Mouse (Mus musculus) left cerebral cortex, adult 2 months (tissue): ENCODE data around the gene Prm3. TPM values are rescaled to one million over a fixed set of nuclear protein-coding genes. Genes with fewer than 3 reads are reported as not detected.

ENCODE experiments used
- DNase-seq, 2 experiments: peaks; one replicate each; pipeline ENCODE4 v3.0.0; 2021 to 2022; ENCODE audit warnings: low spot score in 2 of 2, mixed read lengths in 1 of 2; ENCODE audit errors: extremely low spot score in 1 of 2
- H3K27ac ChIP-seq: fragments of 200-600 bp; 2 replicates; pipeline ENCODE4 v1.8.1; 2022
- H3K4me3 ChIP-seq: fragments of 200-600 bp; 2 replicates; pipeline ENCODE4 v1.8.1; 2022
- CTCF ChIP-seq: fragments of 200-600 bp; IDR thresholded peaks from 2 replicates; pipeline ENCODE4 v1.8.1; 2022; ENCODE audit warnings: antibody characterized with exemption, mild to moderate bottlenecking, moderate library complexity
- intact Hi-C: fragments of 180-260 bp; cut with DNase I; formaldehyde crosslinking; loops from one replicate; pipeline ENCODE4 v1.15.1; 2025
- total RNA-seq, 2 experiments: library from RNA; stranded (reverse); gene quantifications; 2 replicates each; pipeline ENCODE4 v1.2.3; 2021

Gene Prm3
- total RNA-seq, 2 experiments from 2014 or later: not detected

GRCm38 (mm10) chr16:10763540-10764264, 27.0 kb downstream of the Prm3 start:
- no peak for DNase-seq
- Histone ChIP-seq H3K4me3 (no peak overlapping the region), H3K27ac (no peak overlapping the region)
- intact Hi-C loops: no loop called here
- no peak for TF ChIP-seq CTCF

- intact Hi-C loops: no loop called here
- no peak for DNase-seq
- no peak overlapping the region for H3K4me3 ChIP-seq
- no peak for TF ChIP-seq CTCF
- H3K27ac ChIP-seq: no peak overlapping the region
These were observed 28.0 kb downstream of the Prm3 start for GRCm38 (mm10) chr16:10762569-10763180.

- DNase-seq: no peak
- no peak for TF ChIP-seq CTCF
- no peak overlapping the region for H3K4me3 ChIP-seq
- intact Hi-C loops: no loop called here
- H3K27ac ChIP-seq: no peak overlapping the region
These were observed 29.5 kb downstream of the Prm3 start for GRCm38 (mm10) chr16:10761182-10761581.

- Histone ChIP-seq H3K4me3 (no peak overlapping the region), H3K27ac (no peak overlapping the region)
- no peak for DNase-seq
- intact Hi-C loops: no loop called here
- TF ChIP-seq CTCF: no peak
These were observed 34.5 kb downstream of the Prm3 start for GRCm38 (mm10) chr16:10756168-10756567.

GRCm38 (mm10) chr16:10754521-10755296, 36.0 kb downstream of the Prm3 start:
- no peak for TF ChIP-seq CTCF
- no peak for DNase-seq
- intact Hi-C loops: no loop called here
- Histone ChIP-seq H3K4me3 (no peak overlapping the region), H3K27ac (no peak overlapping the region)

GRCm38 (mm10) chr16:10749824-10750223, 40.9 kb downstream of the Prm3 start:
- Histone ChIP-seq H3K27ac (no peak overlapping the region), H3K4me3 (no peak overlapping the region)
- intact Hi-C loops: loop anchor here (10.0 kb wide), 1 partner anchor 615 kb away; no protein-coding TSS in a partner anchor
- DNase-seq: peak; percentile 31 to 44
- TF ChIP-seq CTCF: no peak

- intact Hi-C loops: loop anchor here (10.0 kb wide), 1 partner anchor 614 kb away; no protein-coding TSS in a partner anchor
- Histone ChIP-seq H3K4me3 (no peak overlapping the region), H3K27ac (no peak overlapping the region)
- no peak for TF ChIP-seq CTCF
- no peak for DNase-seq
These were observed 41.5 kb downstream of the Prm3 start for GRCm38 (mm10) chr16:10749226-10749625.

- intact Hi-C loops: loop anchor here (10.0 kb wide), 1 partner anchor 606 kb away; no protein-coding TSS in a partner anchor
- Histone ChIP-seq H3K27ac (no peak overlapping the region), H3K4me3 (no peak overlapping the region)
- DNase-seq: no peak
- TF ChIP-seq CTCF: no peak
These were observed 49.6 kb downstream of the Prm3 start for GRCm38 (mm10) chr16:10741082-10741481.

Other genes starting within 250 kb of the Prm3 start
- 10 to 100 TPM; 68.7 to 72.3 TPM for gene Dexi, start 247.9 kb downstream of the Prm3 start, total RNA-seq
- gene Clec16a, start 245.6 kb downstream of the Prm3 start, total RNA-seq: 100 to 1,000 TPM; 105 to 106 TPM
- 1 to 10 TPM in 1 of 2 experiments, under 1 TPM in 1; 0.82 to 1.2 TPM for gene Socs1, start 5.4 kb downstream of the Prm3 start, total RNA-seq
- not detected for gene Tnp2, start 2.3 kb downstream of the Prm3 start, total RNA-seq
- gene Prm2, start 5.2 kb upstream of the Prm3 start, total RNA-seq: not detected
- gene Prm1, start 14.9 kb upstream of the Prm3 start, total RNA-seq: not detected
- gene Gm11172, start 22.0 kb upstream of the Prm3 start, total RNA-seq: not detected
- under 1 TPM; 0.14 to 0.42 TPM for gene Rmi2, start 44.1 kb upstream of the Prm3 start, total RNA-seq